Mouse (Mus musculus) right cerebral cortex, postnatal 4 days (tissue): Measurements from ENCODE around the gene Ms4a12.
"Not testable (repeated sequence)": the region's sequence is repeated elsewhere in the genome, so short reads cannot be mapped to it uniquely, and the experiment has no call there.

Experiments
- DNase-seq: peaks from one replicate; pipeline ENCODE4 v3.0.0-alpha.2; 2022

Ms4a12 gene

GRCm38 (mm10) chr19:11232348-11232747 is at the start of gene Ms4a12:
Gene Ms4a12 (minus strand): TSS chr19:11232448.
- DNase-seq = no peak

GRCm38 (mm10) chr19:11280223-11280622 is 48.0 kb upstream of the Ms4a12 start:
- DNase-seq = no peak

GRCm38 (mm10) chr19:11276431-11276830 is 44.2 kb upstream of the Ms4a12 start:
- DNase-seq = no peak

GRCm38 (mm10) chr19:11266956-11267355 is 34.7 kb upstream of the Ms4a12 start:
- no peak for DNase-seq

- no peak for DNase-seq
These were observed 34.0 kb upstream of the Ms4a12 start, which contains the start of gene Ms4a1 for GRCm38 (mm10) chr19:11266052-11266845. Gene Ms4a1 (minus strand): TSS chr19:11266241.

- no peak for DNase-seq
These were observed 32.4 kb upstream of the Ms4a12 start for GRCm38 (mm10) chr19:11264602-11265185.

- DNase-seq = no peak
These were observed 31.3 kb upstream of the Ms4a12 start for GRCm38 (mm10) chr19:11263549-11263948.

- DNase-seq = not testable (repeated sequence)
These were observed 30.7 kb upstream of the Ms4a12 start for GRCm38 (mm10) chr19:11262932-11263331.

- no peak for DNase-seq
These were observed 29.3 kb upstream of the Ms4a12 start for GRCm38 (mm10) chr19:11261522-11261921.

- DNase-seq = no peak
These were observed 12.0 kb upstream of the Ms4a12 start for GRCm38 (mm10) chr19:11244230-11244629.

- DNase-seq = no peak
These were observed 10.3 kb upstream of the Ms4a12 start for GRCm38 (mm10) chr19:11242560-11242959.

GRCm38 (mm10) chr19:11235820-11236219 is 3.6 kb upstream of the Ms4a12 start:
- no peak for DNase-seq

GRCm38 (mm10) chr19:11234921-11235735 is 2.9 kb upstream of the Ms4a12 start:
- no peak for DNase-seq

- DNase-seq = no peak
These were observed 2.0 kb upstream of the Ms4a12 start for GRCm38 (mm10) chr19:11234244-11234643.

GRCm38 (mm10) chr19:11196546-11196945 is 35.7 kb downstream of the Ms4a12 start, which contains the start of gene Ms4a13:
Gene Ms4a13 (minus strand): TSS chr19:11196737.
- DNase-seq = no peak

GRCm38 (mm10) chr19:11192552-11192951 is 39.7 kb downstream of the Ms4a12 start:
- DNase-seq = no peak

- DNase-seq = no peak
These were observed 48.1 kb downstream of the Ms4a12 start for GRCm38 (mm10) chr19:11184121-11184520.

- no peak for DNase-seq
These were observed 54.8 kb downstream of the Ms4a12 start for GRCm38 (mm10) chr19:11177464-11177863.

- no peak for DNase-seq
These were observed 67.1 kb downstream of the Ms4a12 start, which contains the start of gene 1700025F22Rik for GRCm38 (mm10) chr19:11165172-11165571. Gene 1700025F22Rik (minus strand): TSS chr19:11165320.
